Mouse (Mus musculus) cortical plate, adult 2 months (tissue): Measurements from ENCODE around the gene Zc3h18.

Experiments used
- CTCF ChIP-seq: fragments of 200-500 bp; IDR thresholded peaks from 2 replicates; pipeline ENCODE4 v1.5.1; 2011; ENCODE audit warnings: mild to moderate bottlenecking, control low read depth, low read length; ENCODE audit not compliant: insufficient read depth; ENCODE audit errors: extremely low read depth
- POLR2A ChIP-seq: fragments of 200-500 bp; IDR thresholded peaks from 2 replicates; pipeline ENCODE4 v1.6.1; 2011; ENCODE audit warnings: mild to moderate bottlenecking, low read length, control low read depth; ENCODE audit not compliant: insufficient read depth; ENCODE audit errors: extremely low read depth

DNA sequence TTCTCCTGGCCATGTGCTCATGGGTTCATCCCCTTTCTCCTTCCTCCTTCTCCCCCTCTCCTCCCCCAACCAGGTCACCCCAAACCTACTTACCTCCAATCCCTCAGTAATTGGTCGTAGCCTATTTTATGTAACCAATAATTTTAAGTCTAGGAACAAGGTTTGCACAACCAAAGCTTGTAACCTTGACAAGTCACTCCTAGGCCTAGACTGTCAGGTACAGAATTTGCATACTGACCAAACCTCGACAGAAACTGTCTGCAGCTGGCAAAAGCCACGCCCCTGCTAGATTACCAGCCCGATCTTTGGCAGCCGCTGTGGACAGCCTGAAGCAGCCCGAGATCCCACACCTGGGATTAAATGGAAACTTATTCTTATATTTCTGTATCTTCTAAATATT is 4.7 kb upstream of the Zc3h18 start:
- TF ChIP-seq CTCF (no peak), POLR2A (no peak)
